Mouse (Mus musculus) intestine, embryonic 16.5 days (tissue): Measurements from ENCODE around the gene Lnx2. TPM values are rescaled to one million over a fixed set of nuclear protein-coding genes. Genes with fewer than 3 reads are reported as not detected.

Experiments used
- ATAC-seq: fragments of 200-750 bp; cut with Nextera tagmentation; 2 replicates; pipeline ENCODE4 v1.8.0; 2017; ENCODE audit warnings: moderate TSS enrichment, moderate library complexity
- H3K27ac ChIP-seq: fragments of 300-500 bp; sonication (generic); 2 replicates; pipeline ENCODE4 v1.5.1; 2014; ENCODE audit warnings: mild to moderate bottlenecking, low read length
- H3K27me3 ChIP-seq: fragments of 300-500 bp; sonication (generic); replicated peaks from 2 replicates; pipeline ENCODE4 v1.6.1; 2014; ENCODE audit warnings: low read length, control low read depth, mixed read lengths; ENCODE audit not compliant: control insufficient read depth, insufficient read depth
- H3K36me3 ChIP-seq: fragments of 300-500 bp; sonication (generic); 2 replicates; pipeline ENCODE4 v1.6.1; 2014; ENCODE audit warnings: low read length, control low read depth; ENCODE audit not compliant: control insufficient read depth, insufficient read depth
- H3K4me1 ChIP-seq: fragments of 300-500 bp; sonication (generic); 2 replicates; pipeline ENCODE4 v1.6.1; 2014; ENCODE audit warnings: low read length, control low read depth, mixed read lengths; ENCODE audit not compliant: control insufficient read depth, insufficient read depth
- H3K4me2 ChIP-seq: fragments of 300-500 bp; sonication (generic); 2 replicates; pipeline ENCODE4 v1.6.1; 2014; ENCODE audit warnings: low read depth, low read length, control low read depth
- H3K4me3 ChIP-seq: fragments of 300-500 bp; sonication (generic); 2 replicates; pipeline ENCODE4 v1.5.1; 2014; ENCODE audit warnings: mild to moderate bottlenecking, low read length
- H3K9ac ChIP-seq: fragments of 300-500 bp; sonication (generic); 2 replicates; pipeline ENCODE4 v1.6.1; 2014; ENCODE audit warnings: low read depth, low read length
- H3K9me3 ChIP-seq: fragments of 300-500 bp; sonication (generic); 2 replicates; pipeline ENCODE4 v1.6.1; 2016; ENCODE audit warnings: low read length, control low read depth; ENCODE audit not compliant: control insufficient read depth
- WGBS: fragments of 180-500 bp; shearing (Covaris S2); extraction: QIAGEN DNeasy Blood & Tissue Kit; methylation state at CpG from one replicate; pipeline ENCODE4 v1.1.7; 2014; 5-methylcytosine and 5-hydroxymethylcytosine counted together
- polyA plus RNA-seq: library from polyadenylated mRNA; unstranded; fragments of >200 nt; fragmentation: Nextera tagmentation; extraction: Ambion mirVana; gene quantifications from 2 replicates; pipeline ENCODE4 v1.2.1, GENCODE M21; 2015

Gene Lnx2
- polyA plus RNA-seq, 1 experiment from 2014 or later: 15.2 TPM

GRCm38 (mm10) chr5:147055572-147056245 is 20.7 kb downstream of the Lnx2 start:
- ATAC-seq: no peak
- H3K27me3 ChIP-seq: no peaks in the 10 kb centered on the region
- no peak overlapping the region for H3K27ac ChIP-seq
- H3K36me3 ChIP-seq: no peaks in the 10 kb centered on the region
- no peak overlapping the region for H3K4me3 ChIP-seq
- peaks cover 48% of the 10 kb centered on the region for H3K4me1 ChIP-seq
- no peaks in the 10 kb centered on the region for H3K9me3 ChIP-seq
- no peak overlapping the region for H3K9ac ChIP-seq
- no peak overlapping the region for H3K4me2 ChIP-seq
- WGBS: 78% methylated on average over 6 of the region's 6 CpGs

- WGBS: 55% methylated on average over 2 of the region's 2 CpGs
- H3K4me2 ChIP-seq: no peak overlapping the region
Observed at GRCm38 (mm10) chr5:147054747-147055270, 21.6 kb downstream of the Lnx2 start.

GRCm38 (mm10) chr5:147054328-147054727 is 22.1 kb downstream of the Lnx2 start:
- no peak for ATAC-seq
- no peak overlapping the region for H3K9ac ChIP-seq
- H3K27me3 ChIP-seq: no peaks in the 10 kb centered on the region
- H3K36me3 ChIP-seq: no peaks in the 10 kb centered on the region
- H3K27ac ChIP-seq: no peak overlapping the region
- 81% methylated on average over 6 of the region's 6 CpGs for WGBS
- H3K4me2 ChIP-seq: no peak overlapping the region
- no peaks in the 10 kb centered on the region for H3K9me3 ChIP-seq
- H3K4me3 ChIP-seq: no peak overlapping the region
- peaks cover 54% of the 10 kb centered on the region for H3K4me1 ChIP-seq

More at GRCm38 (mm10) chr5:147054747-147055270, 21.6 kb downstream of the Lnx2 start:
- Histone ChIP-seq H3K9me3 (no peaks in the 10 kb centered on the region), H3K27ac (no peak overlapping the region), H3K4me1 (peaks cover 51% of the 10 kb centered on the region), H3K36me3 (no peaks in the 10 kb centered on the region), H3K9ac (no peak overlapping the region), H3K4me3 (no peak overlapping the region), H3K27me3 (no peaks in the 10 kb centered on the region)
- ATAC-seq: no peak

GRCm38 (mm10) chr5:147053481-147053880 is 22.9 kb downstream of the Lnx2 start:
- Histone ChIP-seq H3K27me3 (no peaks in the 10 kb centered on the region), H3K4me1 (peaks cover 56% of the 10 kb centered on the region), H3K4me2 (no peak overlapping the region), H3K4me3 (no peak overlapping the region), H3K9me3 (no peaks in the 10 kb centered on the region), H3K9ac (no peak overlapping the region), H3K36me3 (no peaks in the 10 kb centered on the region), H3K27ac (no peak overlapping the region)
- WGBS: 69% methylated on average over 3 of the region's 3 CpGs
- ATAC-seq: no peak

GRCm38 (mm10) chr5:147053071-147053470 is 23.3 kb downstream of the Lnx2 start:
- H3K27ac ChIP-seq: no peak overlapping the region
- no peak overlapping the region for H3K4me3 ChIP-seq
- H3K4me2 ChIP-seq: no peak overlapping the region
- no peaks in the 10 kb centered on the region for H3K9me3 ChIP-seq
- H3K4me1 ChIP-seq: peaks cover 55% of the 10 kb centered on the region
- ATAC-seq: no peak
- no peak overlapping the region for H3K9ac ChIP-seq
- H3K36me3 ChIP-seq: no peaks in the 10 kb centered on the region
- 83% methylated on average over 6 of the region's 6 CpGs for WGBS
- no peaks in the 10 kb centered on the region for H3K27me3 ChIP-seq

GRCm38 (mm10) chr5:147052309-147052558 is 24.2 kb downstream of the Lnx2 start:
- ATAC-seq: no peak
- no peak overlapping the region for H3K4me3 ChIP-seq
- H3K9me3 ChIP-seq: no peaks in the 10 kb centered on the region
- H3K4me2 ChIP-seq: no peak overlapping the region
- H3K9ac ChIP-seq: no peak overlapping the region
- H3K4me1 ChIP-seq: peaks cover 54% of the 10 kb centered on the region
- H3K27me3 ChIP-seq: no peaks in the 10 kb centered on the region
- 86% methylated on average over 4 of the region's 4 CpGs for WGBS
- H3K36me3 ChIP-seq: no peaks in the 10 kb centered on the region
- H3K27ac ChIP-seq: no peak overlapping the region

GRCm38 (mm10) chr5:147051500-147052308 is 24.7 kb downstream of the Lnx2 start:
- Histone ChIP-seq H3K4me3 (no peak overlapping the region; the same call in 1 of the 2 replicates), H3K9me3 (no peaks in the 10 kb centered on the region), H3K27ac (no peak overlapping the region), H3K4me2 (peak overlapping the region; percentile 7), H3K9ac (0 out of 2 replicates have a peak overlapping the region, but pooled peaks have one; percentile 24), H3K27me3 (no peaks in the 10 kb centered on the region), H3K4me1 (peaks cover 49% of the 10 kb centered on the region), H3K36me3 (no peaks in the 10 kb centered on the region)
- WGBS: 59% methylated on average over 29 of the region's 29 CpGs
- ATAC-seq: no peak

- Histone ChIP-seq H3K4me3 (no peak overlapping the region; the same call in 1 of the 2 replicates), H3K4me1 (peaks cover 51% of the 10 kb centered on the region), H3K27me3 (no peaks in the 10 kb centered on the region), H3K27ac (no peak overlapping the region), H3K9me3 (no peaks in the 10 kb centered on the region), H3K9ac (0 out of 2 replicates have a peak overlapping the region, but pooled peaks have one; percentile 24), H3K36me3 (no peaks in the 10 kb centered on the region), H3K4me2 (peak overlapping the region; percentile 7)
- ATAC-seq: no peak
- WGBS: 62% methylated on average over 13 of the region's 13 CpGs
Observed at GRCm38 (mm10) chr5:147050816-147051499, 25.4 kb downstream of the Lnx2 start.

GRCm38 (mm10) chr5:147049544-147050209 is 26.7 kb downstream of the Lnx2 start:
- peaks cover 42% of the 10 kb centered on the region for H3K4me1 ChIP-seq
- H3K27ac ChIP-seq: no peak overlapping the region
- H3K9me3 ChIP-seq: no peaks in the 10 kb centered on the region
- 62% methylated on average over 19 of the region's 19 CpGs for WGBS
- H3K36me3 ChIP-seq: no peaks in the 10 kb centered on the region
- no peak for ATAC-seq
- no peak overlapping the region for H3K4me3 ChIP-seq
- peak overlapping the region; percentile 33; the same call in 1 of the 2 replicates for H3K9ac ChIP-seq
- H3K27me3 ChIP-seq: no peaks in the 10 kb centered on the region
- H3K4me2 ChIP-seq: no peak overlapping the region
